Mouse (Mus musculus) stomach, postnatal 0 days (tissue): Measurements from ENCODE around the gene Nolc1.

ENCODE experiments used
- CTCF ChIP-seq: IDR thresholded peaks from 2 replicates; pipeline ENCODE4 v1.5.1; 2016; ENCODE audit warnings: antibody characterized with exemption, low read depth, mild to moderate bottlenecking, moderate library complexity
- EP300 ChIP-seq: optimal IDR thresholded peaks from 2 replicates; pipeline ENCODE3; 2016; ENCODE audit warnings: antibody characterized with exemption

DNA sequence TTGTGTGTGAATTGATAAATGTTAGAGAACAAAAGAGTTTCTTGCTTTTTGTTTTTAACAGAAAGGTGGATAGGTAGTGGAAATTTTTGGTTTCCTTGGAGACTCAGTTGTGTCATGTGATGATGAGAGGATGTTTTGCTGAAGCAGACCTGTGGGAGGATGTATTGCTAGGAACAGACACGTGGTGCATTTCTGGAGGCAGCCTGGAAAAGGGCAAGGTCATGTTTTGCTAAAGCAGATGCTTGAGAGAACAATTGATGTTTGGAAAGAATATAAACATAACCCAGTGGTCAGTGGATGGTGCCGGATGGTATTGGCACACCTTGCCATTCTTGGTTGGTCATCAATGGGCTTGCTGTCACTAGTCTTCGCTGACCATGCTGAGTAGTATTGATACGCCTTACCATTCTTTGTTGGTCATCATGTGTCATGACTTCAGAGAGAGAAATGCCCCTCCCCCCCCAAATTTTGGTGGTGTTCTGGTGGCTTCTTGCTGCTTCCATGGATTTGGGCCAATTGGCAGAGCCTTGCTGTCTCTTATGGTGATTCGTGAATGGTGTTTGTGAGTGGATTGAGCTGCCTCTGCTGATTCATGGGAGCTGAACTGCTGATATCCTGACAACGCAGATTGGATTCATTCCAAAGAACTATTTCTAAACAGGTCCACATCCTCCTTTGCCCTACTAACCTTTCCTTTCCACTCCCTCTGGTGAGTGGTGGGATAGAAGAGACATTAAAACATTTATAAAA is 27.9 kb downstream of the Nolc1 start:
- no peak for TF ChIP-seq CTCF
- no peak for TF ChIP-seq EP300
